Mouse (Mus musculus) intestine, embryonic 14.5 days (tissue): Measurements from ENCODE around the gene Ngly1. TPM values are rescaled to one million over a fixed set of nuclear protein-coding genes. Genes with fewer than 3 reads are reported as not detected.

Experiments used
- polyA plus RNA-seq: library from polyadenylated mRNA; unstranded; fragments of >200 nt; fragmentation: Nextera tagmentation; extraction: Ambion mirVana; gene quantifications from 2 replicates; pipeline ENCODE4 v1.2.1, GENCODE M21; 2014

Gene Ngly1
- polyA plus RNA-seq, 1 experiment from 2014 or later = 35.7 TPM

Other genes starting within 250 kb of the Ngly1 start
- gene Oxsm, start 528 bp downstream of the Ngly1 start, polyA plus RNA-seq = 2.1 and 2.6 TPM in 2 replicates
- 62.7 and 82.1 TPM in 2 replicates for gene Top2b, start 115.9 kb downstream of the Ngly1 start, polyA plus RNA-seq